Mouse (Mus musculus) heart, embryonic 14.5 days (tissue): Measurements from ENCODE around the gene Gnb1. TPM values are rescaled to one million over a fixed set of nuclear protein-coding genes. Genes with fewer than 3 reads are reported as not detected.

Experiments used
- ATAC-seq: fragments of 200-750 bp; cut with Nextera tagmentation; 2 replicates; pipeline ENCODE4 v1.8.0; 2017; ENCODE audit warnings: low read depth, moderate TSS enrichment; ENCODE audit not compliant: insufficient number of reproducible peaks, insufficient read depth, low FRiP score
- H3K27ac ChIP-seq, 2 experiments: fragments of 200-500 bp in 1 of 2; fragments of 300-500 bp in 1 of 2; sonication (generic) in 1 of 2; replicated peaks in 1 of 2; 2 replicates each; pipeline ENCODE4 v1.5.1; 2012 to 2014; ENCODE audit warnings: low read depth in 2 of 2, low read length in 2 of 2, control low read depth in 1 of 2, mild to moderate bottlenecking in 1 of 2, mixed read lengths in 1 of 2; ENCODE audit not compliant: control insufficient read depth in 1 of 2, insufficient read depth in 1 of 2
- H3K27me3 ChIP-seq: fragments of 300-500 bp; sonication (generic); 2 replicates; pipeline ENCODE4 v1.6.1; 2014; ENCODE audit warnings: mild to moderate bottlenecking, low read length, control low read depth; ENCODE audit not compliant: control insufficient read depth, insufficient read depth
- H3K36me3 ChIP-seq: fragments of 300-500 bp; sonication (generic); 2 replicates; pipeline ENCODE4 v1.6.1; 2014; ENCODE audit warnings: mild to moderate bottlenecking, control low read depth, low read length, mixed read lengths; ENCODE audit not compliant: control insufficient read depth, insufficient read depth
- H3K4me1 ChIP-seq, 2 experiments: fragments of 200-500 bp in 1 of 2; fragments of 300-500 bp in 1 of 2; sonication (generic) in 1 of 2; 2 replicates each; pipeline ENCODE4 v1.6.1; 2012 to 2014; ENCODE audit warnings: low read length in 2 of 2, control low read depth in 1 of 2, mixed read lengths in 1 of 2; ENCODE audit not compliant: control insufficient read depth in 2 of 2, insufficient read depth in 2 of 2
- H3K4me2 ChIP-seq: fragments of 300-500 bp; sonication (generic); 2 replicates; pipeline ENCODE4 v1.6.1; 2014; ENCODE audit warnings: mild to moderate bottlenecking, low read length
- H3K4me3 ChIP-seq, 2 experiments: fragments of 200-500 bp in 1 of 2; fragments of 300-500 bp in 1 of 2; sonication (generic) in 1 of 2; 2 replicates each; pipeline ENCODE4 v1.5.1; 2012 to 2014; ENCODE audit warnings: low read length in 2 of 2, mild to moderate bottlenecking in 2 of 2, control low read depth in 1 of 2, low read depth in 1 of 2, moderate library complexity in 1 of 2; ENCODE audit not compliant: control insufficient read depth in 1 of 2, insufficient read depth in 1 of 2
- H3K9ac ChIP-seq: fragments of 300-500 bp; sonication (generic); 2 replicates; pipeline ENCODE4 v1.6.1; 2014; ENCODE audit warnings: mild to moderate bottlenecking, low read length
- H3K9me3 ChIP-seq: fragments of 300-500 bp; sonication (generic); 2 replicates; pipeline ENCODE4 v1.6.1; 2016; ENCODE audit warnings: low read length, control low read depth; ENCODE audit not compliant: control insufficient read depth
- WGBS: fragments of 180-500 bp; shearing (Covaris S2); extraction: QIAGEN DNeasy Blood & Tissue Kit; methylation state at CpG from one replicate; pipeline ENCODE4 v1.1.7; 2014; 5-methylcytosine and 5-hydroxymethylcytosine counted together
- polyA plus RNA-seq: library from polyadenylated mRNA; unstranded; fragments of >200 nt; fragmentation: Nextera tagmentation; extraction: Ambion mirVana; gene quantifications from 2 replicates; pipeline ENCODE4 v1.2.1, GENCODE M21; 2014

Gene Gnb1
- polyA plus RNA-seq, 1 experiment from 2014 or later = 396 TPM

DNA sequence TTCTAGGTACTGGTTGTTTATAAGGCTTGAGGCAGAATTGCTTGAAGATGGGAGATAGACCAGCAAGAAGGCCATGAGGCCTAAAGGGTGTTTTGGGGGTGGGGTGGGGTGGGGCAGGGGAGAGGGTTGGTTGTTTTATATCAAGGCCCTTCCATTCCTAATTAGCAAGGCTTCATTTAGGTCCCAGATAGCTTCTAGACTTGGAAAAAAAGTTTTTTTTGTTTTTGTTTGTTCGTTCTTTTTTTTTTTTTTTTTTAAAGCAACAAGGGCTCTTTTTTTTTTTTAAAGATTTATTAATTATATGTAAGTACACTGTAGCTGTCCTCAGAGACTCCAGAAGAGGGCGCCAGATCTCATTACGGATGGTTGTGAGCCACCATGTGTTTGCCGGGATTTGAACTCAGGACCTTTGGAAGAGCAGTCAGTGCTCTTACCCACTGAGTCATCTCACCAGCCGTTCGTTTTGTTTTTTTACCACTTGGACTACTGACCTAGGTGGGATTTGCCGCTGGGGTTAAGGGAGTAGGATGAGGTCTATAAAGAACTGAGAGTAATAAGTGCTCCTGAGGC, 26.9 kb downstream of the Gnb1 start:
- no peaks in the 10 kb centered on the region for H3K4me1 ChIP-seq
- H3K9me3 ChIP-seq = no peaks in the 10 kb centered on the region
- ATAC-seq = no peak
- H3K27ac ChIP-seq = no peak overlapping the region
- H3K4me2 ChIP-seq = no peak overlapping the region
- no peak overlapping the region for H3K9ac ChIP-seq
- WGBS = 88% methylated on average over 7 of the region's 7 CpGs
- no peak overlapping the region for H3K4me3 ChIP-seq
- peaks cover 25% of the 10 kb centered on the region for H3K36me3 ChIP-seq
- H3K27me3 ChIP-seq = no peaks in the 10 kb centered on the region

GRCm38 (mm10) chr4:155522327-155522726, 31.2 kb downstream of the Gnb1 start:
- Histone ChIP-seq H3K27me3 (no peaks in the 10 kb centered on the region), H3K27ac (no peak overlapping the region), H3K9ac (no peak overlapping the region), H3K4me2 (no peak overlapping the region), H3K4me3 (no peak overlapping the region), H3K36me3 (peaks cover 45% of the 10 kb centered on the region), H3K4me1 (no peaks in the 10 kb centered on the region), H3K9me3 (no peaks in the 10 kb centered on the region)
- no peak for ATAC-seq
- WGBS = 87% methylated on average over 7 of the region's 7 CpGs

DNA sequence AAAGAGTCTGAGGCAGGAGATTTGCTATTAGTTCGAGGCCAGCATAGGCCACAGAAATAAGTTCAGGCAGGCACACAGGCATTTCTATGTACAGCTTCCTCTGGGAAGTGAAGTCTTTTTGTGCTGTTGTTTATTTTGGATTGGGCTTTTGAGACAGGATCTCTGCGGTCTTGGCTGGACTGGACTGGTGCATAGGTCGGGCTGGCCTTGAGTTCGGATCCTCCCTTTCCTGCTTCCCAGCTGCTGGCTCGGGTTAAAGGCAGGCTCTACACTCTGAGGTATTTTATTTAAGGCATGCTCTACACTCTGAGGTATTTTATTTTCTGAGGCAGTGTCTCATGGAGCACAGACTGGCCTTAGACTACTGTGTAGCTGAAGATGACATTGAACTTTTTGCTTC, 34.6 kb downstream of the Gnb1 start:
- Histone ChIP-seq H3K9ac (no peak overlapping the region), H3K4me2 (no peak overlapping the region), H3K27ac (no peak overlapping the region), H3K4me3 (no peak overlapping the region), H3K9me3 (no peaks in the 10 kb centered on the region), H3K36me3 (peaks cover 67% of the 10 kb centered on the region), H3K27me3 (no peaks in the 10 kb centered on the region), H3K4me1 (no peaks in the 10 kb centered on the region)
- 63% methylated on average over 5 of the region's 5 CpGs for WGBS
- ATAC-seq = no peak

DNA sequence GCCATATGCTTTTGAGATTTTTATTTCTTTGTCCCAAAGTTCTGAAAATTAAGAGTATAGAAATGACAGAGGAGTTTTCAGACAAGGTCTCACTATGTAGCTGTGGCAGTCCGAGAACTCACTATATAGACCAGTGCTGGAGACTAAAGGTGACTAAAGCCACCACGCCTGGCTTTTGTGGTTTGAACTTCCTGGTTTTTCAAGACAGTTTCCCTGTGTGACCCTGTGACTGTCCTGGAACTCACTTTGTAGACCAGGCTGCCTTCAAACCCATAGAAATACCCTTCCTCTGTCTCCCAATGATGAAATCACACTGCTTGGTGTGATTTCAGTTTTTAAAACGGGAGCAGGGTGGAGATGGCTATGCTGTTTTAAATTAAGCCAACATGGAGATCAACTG, 38.1 kb downstream of the Gnb1 start:
- Histone ChIP-seq H3K9me3 (no peaks in the 10 kb centered on the region), H3K4me1 (no peaks in the 10 kb centered on the region), H3K27ac (no peak overlapping the region), H3K27me3 (no peaks in the 10 kb centered on the region), H3K4me2 (no peak overlapping the region), H3K36me3 (peaks cover 80% of the 10 kb centered on the region), H3K4me3 (no peak overlapping the region), H3K9ac (no peak overlapping the region)
- no peak for ATAC-seq
- WGBS = 88% methylated on average over 3 of the region's 3 CpGs

- peaks cover 93% of the 10 kb centered on the region for H3K36me3 ChIP-seq
- no peak for ATAC-seq
- no peak overlapping the region for H3K4me3 ChIP-seq
- H3K4me2 ChIP-seq = no peak overlapping the region
- WGBS = 91% methylated on average over 7 of the region's 7 CpGs
- H3K4me1 ChIP-seq = no peaks in the 10 kb centered on the region
- H3K27me3 ChIP-seq = no peaks in the 10 kb centered on the region
- no peaks in the 10 kb centered on the region for H3K9me3 ChIP-seq
- no peak overlapping the region for H3K27ac ChIP-seq
- no peak overlapping the region for H3K9ac ChIP-seq
Observed at GRCm38 (mm10) chr4:155549993-155550392, 58.8 kb downstream of the Gnb1 start.

DNA sequence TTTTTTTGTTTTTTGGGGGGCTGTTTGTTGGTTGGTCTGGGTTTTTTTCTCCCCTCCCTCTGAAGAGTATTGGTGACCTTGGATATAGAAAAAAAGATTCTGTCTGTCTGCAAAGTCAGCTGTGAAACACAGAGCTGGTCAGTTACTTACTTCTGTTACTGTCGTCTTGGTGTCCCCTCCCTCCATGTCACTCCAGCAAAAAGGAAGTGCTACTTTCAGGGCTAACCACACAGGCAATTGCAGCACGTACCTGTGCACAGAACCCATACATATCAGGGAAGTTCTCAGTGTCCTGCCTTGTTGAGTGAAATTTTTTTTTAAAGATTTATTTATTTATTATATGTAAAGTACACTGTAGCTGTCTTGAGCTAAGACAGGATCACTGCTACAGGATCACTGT, 59.3 kb downstream of the Gnb1 start:
- Histone ChIP-seq H3K27ac (no peak overlapping the region), H3K4me2 (no peak overlapping the region), H3K9ac (no peak overlapping the region), H3K4me3 (no peak overlapping the region), H3K27me3 (no peaks in the 10 kb centered on the region), H3K36me3 (peaks cover 93% of the 10 kb centered on the region), H3K9me3 (no peaks in the 10 kb centered on the region), H3K4me1 (no peaks in the 10 kb centered on the region)
- 76% methylated on average over 2 of the region's 2 CpGs for WGBS
- ATAC-seq = no peak

- Histone ChIP-seq H3K4me2 (no peak overlapping the region), H3K27ac (no peak overlapping the region), H3K27me3 (no peaks in the 10 kb centered on the region), H3K9ac (no peak overlapping the region), H3K9me3 (no peaks in the 10 kb centered on the region), H3K36me3 (peaks cover 93% of the 10 kb centered on the region), H3K4me1 (no peaks in the 10 kb centered on the region), H3K4me3 (no peak overlapping the region)
- WGBS = 92% methylated on average over 4 of the region's 4 CpGs
- ATAC-seq = no peak
Observed at GRCm38 (mm10) chr4:155551073-155551472, 59.9 kb downstream of the Gnb1 start.

DNA sequence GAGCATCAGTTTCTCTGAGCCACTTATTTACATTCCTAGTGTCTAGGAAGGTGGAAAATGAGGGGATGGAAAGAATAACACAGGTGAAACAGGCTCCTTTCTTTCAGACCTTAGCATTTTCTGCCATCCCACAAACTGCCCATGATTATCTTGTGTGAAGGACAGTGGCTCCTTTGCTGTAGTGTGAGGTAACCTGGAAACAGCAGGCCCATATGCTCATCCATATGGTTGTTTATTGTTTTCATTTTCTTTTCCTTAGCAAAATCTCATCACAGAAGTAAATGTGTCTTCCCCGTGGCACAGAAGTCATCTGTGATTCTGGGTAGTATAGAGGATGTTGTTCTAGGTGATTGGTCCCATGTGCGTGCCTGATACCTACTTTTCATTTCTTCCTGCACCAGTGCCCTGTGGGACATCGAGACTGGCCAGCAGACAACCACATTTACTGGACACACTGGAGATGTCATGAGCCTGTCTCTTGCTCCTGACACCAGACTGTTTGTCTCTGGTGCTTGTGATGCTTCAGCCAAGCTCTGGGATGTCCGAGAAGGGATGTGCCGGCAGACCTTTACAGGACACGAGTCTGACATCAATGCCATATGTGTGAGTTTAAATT, 61.9 kb downstream of the Gnb1 start:
- Histone ChIP-seq H3K4me3 (no peak overlapping the region), H3K9ac (no peak overlapping the region), H3K27me3 (no peaks in the 10 kb centered on the region), H3K9me3 (no peaks in the 10 kb centered on the region), H3K36me3 (peaks cover 99% of the 10 kb centered on the region), H3K4me2 (no peak overlapping the region), H3K4me1 (no peaks in the 10 kb centered on the region), H3K27ac (no peak overlapping the region)
- WGBS = 90% methylated on average over 6 of the region's 6 CpGs
- ATAC-seq = no peak
